Mouse (Mus musculus) embryo, embryonic 11 days (tissue): Measurements from ENCODE around the gene Net1.
A peak's percentile ranks its signal among the peaks of the same experiment; 100 is the strongest.
"Not testable (repeated sequence)": the region's sequence is repeated elsewhere in the genome, so short reads cannot be mapped to it uniquely, and the experiment has no call there.

Source experiments
- DNase-seq: peaks from one replicate; pipeline ENCODE4 v3.0.0-alpha.2; 2015

Net1 gene

GRCm38 (mm10) chr13:3889111-3889510 lies 28.9 kb downstream of the Net1 start:
- DNase-seq = no peak

GRCm38 (mm10) chr13:3886663-3887062 lies 31.4 kb downstream of the Net1 start:
- DNase-seq = no peak

GRCm38 (mm10) chr13:3877679-3878220 lies 40.3 kb downstream of the Net1 start:
- DNase-seq = peak; percentile 43

- no peak for DNase-seq
Observed at GRCm38 (mm10) chr13:3877185-3877584, 40.8 kb downstream of the Net1 start.

- DNase-seq = no peak
Observed at GRCm38 (mm10) chr13:3876448-3876847, 41.6 kb downstream of the Net1 start.

- no peak for DNase-seq
Observed at GRCm38 (mm10) chr13:3872832-3873231, 45.2 kb downstream of the Net1 start.

GRCm38 (mm10) chr13:3869901-3870300 lies 48.1 kb downstream of the Net1 start:
- no peak for DNase-seq

GRCm38 (mm10) chr13:3867158-3867557 lies 50.9 kb downstream of the Net1 start:
- no peak for DNase-seq

GRCm38 (mm10) chr13:3866355-3867052 lies 51.5 kb downstream of the Net1 start:
- DNase-seq = no peak

GRCm38 (mm10) chr13:3865648-3866354 lies 52.2 kb downstream of the Net1 start:
- no peak for DNase-seq

- DNase-seq = no peak
Observed at GRCm38 (mm10) chr13:3862922-3863580, 55.0 kb downstream of the Net1 start.

GRCm38 (mm10) chr13:3862325-3862724 lies 55.7 kb downstream of the Net1 start:
- no peak for DNase-seq

GRCm38 (mm10) chr13:3861251-3861650 lies 56.8 kb downstream of the Net1 start:
- no peak for DNase-seq

GRCm38 (mm10) chr13:3856252-3856651 lies 61.8 kb downstream of the Net1 start:
- DNase-seq = no peak

GRCm38 (mm10) chr13:3854856-3855255 lies 63.2 kb downstream of the Net1 start:
- DNase-seq = no peak

- DNase-seq = not testable (repeated sequence)
Observed at GRCm38 (mm10) chr13:3853648-3854333, 64.2 kb downstream of the Net1 start, which contains the start of gene Calm5. Gene Calm5 (plus strand): TSS chr13:3854173.

- DNase-seq = no peak
Observed at GRCm38 (mm10) chr13:3850330-3850729, 67.7 kb downstream of the Net1 start.

- DNase-seq = not testable (repeated sequence)
Observed at GRCm38 (mm10) chr13:3840662-3841061, 77.4 kb downstream of the Net1 start.

- not testable (repeated sequence) for DNase-seq
Observed at GRCm38 (mm10) chr13:3837312-3837807, 80.7 kb downstream of the Net1 start, which contains the start of gene Calm4. Gene Calm4 (plus strand): TSS chr13:3837757.

GRCm38 (mm10) chr13:3833644-3834043 lies 84.4 kb downstream of the Net1 start:
- not testable (repeated sequence) for DNase-seq

- no peak for DNase-seq
Observed at GRCm38 (mm10) chr13:3832450-3832849, 85.6 kb downstream of the Net1 start.
